Mouse (Mus musculus) stomach, embryonic 15.5 days (tissue): ENCODE results near the gene Pold4. TPM values are rescaled to one million over a fixed set of nuclear protein-coding genes. Genes with fewer than 3 reads are reported as not detected.
A peak's percentile ranks its signal among the peaks of the same experiment; 100 is the strongest.

Source experiments
- ATAC-seq: fragments of 200-750 bp; cut with Nextera tagmentation; 2 replicates; pipeline ENCODE4 v1.8.0; 2017; ENCODE audit warnings: low read depth, moderate number of reproducible peaks, moderate TSS enrichment; ENCODE audit not compliant: insufficient read depth, low FRiP score
- H3K27ac ChIP-seq: fragments of 300-500 bp; sonication (generic); 2 replicates; pipeline ENCODE4 v1.5.1; 2015; ENCODE audit warnings: mild to moderate bottlenecking, inconsistent platforms
- H3K27me3 ChIP-seq: fragments of 300-500 bp; sonication (generic); replicated peaks from 2 replicates; pipeline ENCODE4 v1.6.1; 2015; ENCODE audit warnings: inconsistent platforms
- H3K36me3 ChIP-seq: fragments of 300-500 bp; sonication (generic); 2 replicates; pipeline ENCODE4 v1.6.1; 2015; ENCODE audit warnings: inconsistent platforms
- H3K4me1 ChIP-seq: fragments of 300-500 bp; sonication (generic); 2 replicates; pipeline ENCODE4 v1.6.1; 2015; ENCODE audit warnings: inconsistent platforms
- H3K4me2 ChIP-seq: fragments of 300-500 bp; sonication (generic); 2 replicates; pipeline ENCODE4 v1.6.1; 2015; ENCODE audit warnings: mild to moderate bottlenecking, inconsistent platforms
- H3K4me3 ChIP-seq: fragments of 300-500 bp; sonication (generic); replicated peaks from 2 replicates; pipeline ENCODE4 v1.5.1; 2015; ENCODE audit warnings: inconsistent platforms
- H3K9ac ChIP-seq: fragments of 300-500 bp; sonication (generic); 2 replicates; pipeline ENCODE4 v1.6.1; 2015; ENCODE audit warnings: inconsistent platforms
- H3K9me3 ChIP-seq: fragments of 300-500 bp; sonication (generic); 2 replicates; pipeline ENCODE4 v1.6.1; 2016; ENCODE audit warnings: inconsistent platforms
- WGBS: fragments of 180-500 bp; shearing (Covaris S2); methylation state at CpG from one replicate; pipeline ENCODE4 v1.1.7; 2015; 5-methylcytosine and 5-hydroxymethylcytosine counted together
- polyA plus RNA-seq: library from polyadenylated mRNA; unstranded; fragments of >200 nt; fragmentation: Nextera tagmentation; extraction: Ambion mirVana; gene quantifications from 2 replicates; pipeline ENCODE4 v1.2.1, GENCODE M21; 2015

Pold4 gene
- polyA plus RNA-seq, 1 experiment from 2014 or later = 36.4 TPM

DNA sequence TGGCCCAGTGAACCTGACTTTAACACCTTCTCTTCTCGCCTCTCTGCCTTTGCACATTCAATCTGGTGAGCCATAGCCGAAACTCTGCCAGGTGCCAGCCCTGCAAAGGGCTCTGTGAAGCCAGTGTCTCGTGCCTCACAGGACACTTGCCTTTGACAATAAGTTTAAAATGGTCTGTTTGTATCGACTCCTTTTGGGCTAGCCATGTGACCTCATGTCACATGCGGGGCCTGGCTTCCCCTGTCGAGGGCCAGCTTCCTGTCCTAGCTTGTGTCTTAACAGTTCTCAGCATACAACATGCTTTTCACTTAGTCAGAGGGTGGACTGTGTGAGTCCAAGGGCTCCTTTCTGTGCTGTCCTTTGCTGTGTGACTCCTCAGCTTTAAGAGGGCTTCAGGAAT is 31.1 kb downstream of the Pold4 start:
- no peak for ATAC-seq
- Histone ChIP-seq H3K4me3 (no peak overlapping the region), H3K27me3 (no peaks in the 10 kb centered on the region), H3K4me2 (no peak overlapping the region), H3K36me3 (0 out of 2 replicates have a peak, but pooled peaks cover 3% of the 10 kb centered on the region), H3K9me3 (no peaks in the 10 kb centered on the region), H3K9ac (no peak overlapping the region), H3K27ac (no peak overlapping the region), H3K4me1 (peaks cover 23% of the 10 kb centered on the region; the same call in 1 of the 2 replicates)
- WGBS = 61% methylated on average over 6 of the region's 6 CpGs

DNA sequence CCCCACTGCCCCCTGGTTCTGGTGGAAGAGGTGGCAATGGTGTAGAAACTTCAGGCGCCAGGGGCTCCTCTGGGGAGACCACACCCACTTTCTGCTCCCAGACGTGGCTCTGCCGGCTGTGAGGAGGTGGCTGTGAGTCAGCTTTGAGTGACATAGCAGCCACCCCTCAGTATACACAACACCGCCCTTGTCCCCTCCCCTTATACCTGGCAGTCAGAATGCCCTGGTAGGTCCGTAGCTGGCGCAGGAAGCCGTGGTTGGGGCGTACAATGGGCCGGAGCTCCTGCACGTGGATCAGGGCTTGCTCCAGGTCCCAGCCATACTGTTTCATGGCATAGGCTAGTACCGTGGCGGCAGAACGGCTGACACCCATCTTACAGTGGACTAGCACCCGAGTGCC is 32.0 kb downstream of the Pold4 start:
- H3K9ac ChIP-seq = no peak overlapping the region
- no peak overlapping the region for H3K27ac ChIP-seq
- peaks cover 23% of the 10 kb centered on the region; the same call in 1 of the 2 replicates for H3K4me1 ChIP-seq
- peak; percentile 86 for ATAC-seq
- 52% methylated on average over 14 of the region's 14 CpGs for WGBS
- H3K4me3 ChIP-seq = no peak overlapping the region
- no peaks in the 10 kb centered on the region for H3K9me3 ChIP-seq
- 0 out of 2 replicates have a peak, but pooled peaks cover 3% of the 10 kb centered on the region for H3K36me3 ChIP-seq
- no peaks in the 10 kb centered on the region for H3K27me3 ChIP-seq
- H3K4me2 ChIP-seq = 0 out of 2 replicates have a peak overlapping the region, but pooled peaks have one; percentile 5

- H3K4me3 ChIP-seq = no peak overlapping the region
- 0 out of 2 replicates have a peak overlapping the region, but pooled peaks have one; percentile 5 for H3K4me2 ChIP-seq
- no peak overlapping the region for H3K27ac ChIP-seq
- no peak for ATAC-seq
- no peaks in the 10 kb centered on the region for H3K9me3 ChIP-seq
- WGBS = 91% methylated on average over 6 of the region's 6 CpGs
- no peaks in the 10 kb centered on the region for H3K27me3 ChIP-seq
- peaks cover 23% of the 10 kb centered on the region; the same call in 1 of the 2 replicates for H3K4me1 ChIP-seq
- no peak overlapping the region for H3K9ac ChIP-seq
- 0 out of 2 replicates have a peak, but pooled peaks cover 3% of the 10 kb centered on the region for H3K36me3 ChIP-seq
Measured at GRCm38 (mm10) chr19:4264171-4264780, 32.6 kb downstream of the Pold4 start.

- no peaks in the 10 kb centered on the region for H3K9me3 ChIP-seq
- H3K36me3 ChIP-seq = 0 out of 2 replicates have a peak, but pooled peaks cover 3% of the 10 kb centered on the region
- no peak overlapping the region for H3K4me3 ChIP-seq
- H3K4me2 ChIP-seq = no peak overlapping the region
- H3K27ac ChIP-seq = no peak overlapping the region
- H3K27me3 ChIP-seq = no peaks in the 10 kb centered on the region
- H3K4me1 ChIP-seq = peaks cover 18% of the 10 kb centered on the region; the same call in 1 of the 2 replicates
- no peak for ATAC-seq
- 68% methylated on average over 4 of the region's 4 CpGs for WGBS
- H3K9ac ChIP-seq = no peak overlapping the region
Measured at GRCm38 (mm10) chr19:4265956-4266355, 34.3 kb downstream of the Pold4 start.

DNA sequence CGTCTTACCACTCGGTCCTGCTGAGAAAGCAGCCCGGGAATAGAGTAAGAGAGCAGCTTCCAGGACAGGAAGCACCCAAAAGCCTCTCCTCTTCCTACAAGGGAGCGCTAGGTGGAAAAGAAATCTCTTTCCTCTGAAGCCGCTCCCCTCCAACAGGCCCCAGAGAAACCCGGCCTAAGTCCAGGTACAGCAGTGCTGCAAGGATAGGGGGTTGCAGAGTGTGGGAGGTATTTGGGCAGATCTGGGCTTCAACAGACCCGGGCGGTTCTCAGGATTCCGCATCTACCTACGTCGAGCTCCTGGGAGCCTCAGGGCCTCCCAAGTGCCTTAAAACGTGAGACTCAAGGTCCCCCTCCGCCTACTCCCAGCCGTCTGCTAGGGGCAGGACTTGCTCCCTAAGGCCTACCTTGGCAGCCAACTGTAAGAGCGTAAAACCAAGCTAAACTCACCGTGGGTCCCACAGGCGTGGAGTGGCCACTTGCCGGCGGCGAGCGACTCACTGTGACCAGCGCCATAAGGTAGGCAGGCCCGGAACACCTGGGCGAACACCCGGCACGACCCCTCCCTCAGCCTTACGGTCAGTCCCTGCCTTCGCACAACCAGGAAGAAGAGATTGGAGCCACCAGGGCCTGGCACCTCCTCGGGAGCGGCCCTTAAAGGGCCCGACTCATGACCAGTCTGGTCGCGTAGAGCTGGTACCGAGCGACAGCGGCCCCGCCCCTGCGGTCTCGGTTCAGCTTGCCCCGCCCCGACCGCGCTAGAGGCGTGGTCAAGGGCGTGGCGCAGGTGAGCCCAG is 37.1 kb downstream of the Pold4 start, which contains the start of gene Ssh3:
Gene Ssh3 (minus strand): TSS at position 615 of the 796 bp plus-strand sequence.
- 9% methylated on average over 46 of the region's 46 CpGs for WGBS
- Histone ChIP-seq H3K4me2 (peak within 1 kb of the TSS; percentile 65), H3K36me3 (0 out of 2 replicates have a peak, but pooled peaks cover 3% of the 10 kb centered on the region), H3K4me3 (peak within 1 kb of the TSS; percentile 49), H3K27me3 (no peaks in the 10 kb centered on the region), H3K27ac (peak within 1 kb of the TSS; percentile 57), H3K9ac (peak within 1 kb of the TSS; percentile 40; the same call in 1 of the 2 replicates), H3K4me1 (0 out of 2 replicates have a peak, but pooled peaks cover 9% of the 10 kb centered on the region), H3K9me3 (no peaks in the 10 kb centered on the region)
- ATAC-seq = peak; percentile 94

- no peaks in the 10 kb centered on the region for H3K9me3 ChIP-seq
- 0 out of 2 replicates have a peak, but pooled peaks cover under 1% of the 10 kb centered on the region for H3K36me3 ChIP-seq
- no peak for ATAC-seq
- no peak overlapping the region for H3K9ac ChIP-seq
- 68% methylated on average over 6 of the region's 6 CpGs for WGBS
- H3K4me2 ChIP-seq = no peak overlapping the region
- no peak overlapping the region for H3K27ac ChIP-seq
- H3K27me3 ChIP-seq = no peaks in the 10 kb centered on the region
- H3K4me1 ChIP-seq = 0 out of 2 replicates have a peak, but pooled peaks cover 4% of the 10 kb centered on the region
- H3K4me3 ChIP-seq = no peak overlapping the region
Measured at GRCm38 (mm10) chr19:4270187-4270586, 38.5 kb downstream of the Pold4 start.

GRCm38 (mm10) chr19:4270972-4271371 is 39.3 kb downstream of the Pold4 start:
- no peak for ATAC-seq
- H3K9me3 ChIP-seq = no peaks in the 10 kb centered on the region

GRCm38 (mm10) chr19:4279487-4279886 is 47.8 kb downstream of the Pold4 start:
- H3K4me2 ChIP-seq = no peak overlapping the region
- H3K9ac ChIP-seq = no peak overlapping the region
- no peaks in the 10 kb centered on the region for H3K4me1 ChIP-seq
- H3K27me3 ChIP-seq = no peaks in the 10 kb centered on the region
- H3K27ac ChIP-seq = no peak overlapping the region
- H3K36me3 ChIP-seq = 0 out of 2 replicates have a peak, but pooled peaks cover 4% of the 10 kb centered on the region
- H3K9me3 ChIP-seq = no peaks in the 10 kb centered on the region
- ATAC-seq = no peak
- 90% methylated on average over 1 of the region's 1 CpGs for WGBS
- no peak overlapping the region for H3K4me3 ChIP-seq

More at GRCm38 (mm10) chr19:4270972-4271371, 39.3 kb downstream of the Pold4 start:
- 92% methylated on average over 11 of the region's 11 CpGs for WGBS
- Histone ChIP-seq H3K36me3 (no peaks in the 10 kb centered on the region), H3K27ac (no peak overlapping the region), H3K4me1 (0 out of 2 replicates have a peak, but pooled peaks cover 4% of the 10 kb centered on the region), H3K4me2 (no peak overlapping the region), H3K9ac (no peak overlapping the region), H3K4me3 (no peak overlapping the region), H3K27me3 (no peaks in the 10 kb centered on the region)

DNA sequence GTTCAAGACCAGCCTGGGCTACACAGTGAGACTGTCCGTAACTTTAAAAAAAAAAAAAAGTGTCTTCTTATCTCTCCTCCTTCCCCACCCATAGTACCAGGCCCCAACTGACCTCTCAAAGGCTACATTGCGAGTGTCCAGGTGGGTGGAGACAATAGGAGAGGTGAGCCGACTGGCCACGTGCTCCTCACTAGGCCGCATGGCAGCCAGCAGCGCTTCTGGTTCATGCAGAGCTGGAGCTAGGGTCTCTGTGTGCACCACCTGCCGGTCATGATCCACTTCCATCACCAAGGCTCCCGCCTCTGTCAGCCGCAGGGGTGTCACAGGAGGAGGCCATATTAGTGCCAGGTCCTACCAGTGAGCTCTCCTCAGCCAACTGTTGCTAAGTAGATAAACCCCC is 48.7 kb downstream of the Pold4 start:
- ATAC-seq = no peak
- peaks cover 5% of the 10 kb centered on the region; the same call in 1 of the 2 replicates for H3K36me3 ChIP-seq
- no peaks in the 10 kb centered on the region for H3K27me3 ChIP-seq
- H3K9me3 ChIP-seq = no peaks in the 10 kb centered on the region
- no peak overlapping the region for H3K27ac ChIP-seq
- no peak overlapping the region for H3K4me3 ChIP-seq
- WGBS = 90% methylated on average over 9 of the region's 9 CpGs
- no peaks in the 10 kb centered on the region for H3K4me1 ChIP-seq
- H3K4me2 ChIP-seq = no peak overlapping the region
- no peak overlapping the region for H3K9ac ChIP-seq

DNA sequence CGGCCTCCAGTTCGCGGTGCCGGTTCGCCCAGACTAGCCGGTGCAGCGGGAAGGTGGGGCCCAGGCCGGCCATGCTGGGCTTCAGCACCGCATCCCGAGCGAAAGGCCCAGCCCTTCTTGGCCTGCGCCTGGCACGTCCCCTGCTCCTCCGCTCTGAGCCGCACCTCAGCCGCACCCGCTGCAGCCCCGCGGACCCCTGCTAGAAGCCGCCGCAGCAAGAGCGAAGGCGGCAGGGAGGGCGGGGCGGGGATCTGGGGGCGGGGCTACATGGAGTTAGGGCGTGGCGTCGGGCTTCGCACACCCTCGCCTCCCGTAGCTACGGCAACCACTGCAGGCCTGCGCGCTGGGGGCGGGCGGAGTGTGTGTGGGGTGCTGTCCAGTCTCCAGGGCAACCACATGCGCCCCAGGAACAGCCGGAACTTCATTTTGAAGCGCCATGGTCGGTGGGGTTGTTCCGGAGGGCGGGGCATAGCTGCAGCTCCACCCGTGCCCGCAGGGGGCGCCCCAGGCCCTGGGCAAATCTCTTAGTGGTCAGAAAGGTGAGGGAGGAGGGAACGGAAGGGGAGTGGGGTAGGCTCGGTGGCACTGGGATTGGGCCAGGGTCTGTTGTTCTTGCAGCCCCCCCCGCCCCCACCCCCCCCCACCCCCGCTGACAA is 51.3 kb downstream of the Pold4 start, which contains the start of gene Ankrd13d:
Gene Ankrd13d (minus strand): TSS at position 240 of the 656 bp plus-strand sequence.
- peak within 1 kb of the TSS; percentile 45; the same call in 1 of the 2 replicates for H3K27ac ChIP-seq
- H3K9ac ChIP-seq = peak within 1 kb of the TSS; percentile 14; the same call in 1 of the 2 replicates
- H3K4me3 ChIP-seq = peak within 1 kb of the TSS; percentile 51
- no peaks in the 10 kb centered on the region for H3K9me3 ChIP-seq
- under 1% methylated on average over 48 of the region's 50 CpGs for WGBS
- peak within 1 kb of the TSS; percentile 77 for H3K4me2 ChIP-seq
- H3K36me3 ChIP-seq = peaks cover 29% of the 10 kb centered on the region
- no peaks in the 10 kb centered on the region for H3K4me1 ChIP-seq
- ATAC-seq = peak; percentile 93
- no peaks in the 10 kb centered on the region for H3K27me3 ChIP-seq
